Mouse (Mus musculus) spleen, adult 2 months (tissue): Measurements from ENCODE around the gene A730061H03Rik.

ENCODE experiments used
- CTCF ChIP-seq: fragments of 200-500 bp; IDR thresholded peaks from 2 replicates; pipeline ENCODE4 v1.5.1; 2011; ENCODE audit warnings: mild to moderate bottlenecking, inconsistent platforms; ENCODE audit not compliant: insufficient read depth, insufficient read length, insufficient replicate concordance; ENCODE audit errors: extremely low read depth
- POLR2A ChIP-seq: fragments of 200-500 bp; IDR thresholded peaks from 2 replicates; pipeline ENCODE4 v1.6.1; 2011; ENCODE audit warnings: low read depth, low read length, inconsistent platforms

DNA sequence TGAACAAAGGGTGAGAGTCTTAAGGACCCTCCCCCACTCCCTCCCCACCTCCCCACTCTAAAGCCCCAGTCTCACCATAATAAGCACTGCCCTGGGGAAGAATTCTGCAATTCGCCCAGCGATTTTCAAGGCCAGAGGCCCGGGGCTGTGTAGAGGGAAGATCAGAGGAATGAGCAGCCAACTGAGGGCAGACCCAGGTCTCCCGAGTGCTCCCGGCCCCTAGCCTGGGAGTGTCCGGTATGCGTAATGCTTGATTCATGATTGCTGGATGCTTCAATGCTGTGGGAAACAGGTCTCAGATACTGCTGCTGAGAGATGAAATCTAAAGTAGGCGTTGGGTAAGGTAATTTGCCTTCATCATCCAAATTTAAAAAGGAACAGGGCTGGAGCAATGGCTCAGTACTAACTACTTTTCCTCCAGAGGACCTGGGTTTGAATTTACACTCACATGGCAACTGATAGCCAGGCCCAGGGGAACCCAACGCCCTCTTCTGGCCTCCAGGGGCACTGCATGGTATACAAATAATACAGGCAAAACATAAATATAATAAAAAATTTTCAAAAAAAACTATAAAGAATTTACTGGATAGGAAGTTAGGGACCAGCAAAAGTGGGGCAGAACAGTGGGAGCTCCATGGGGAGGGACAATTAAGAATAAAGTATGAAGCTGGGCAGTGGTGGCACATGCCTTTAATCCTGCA lies 21.9 kb upstream of the A730061H03Rik start:
- peak; percentile 28; the same call in 1 of the 2 replicates for TF ChIP-seq CTCF
- no peak for TF ChIP-seq POLR2A
